Mouse (Mus musculus): ENCODE data around the gene Akap8l. TPM values are rescaled to one million over a fixed set of nuclear protein-coding genes. Genes with fewer than 3 reads are reported as not detected.
A peak's percentile ranks its signal among the peaks of the same experiment; 100 is the strongest.

Gene Akap8l
- polyA plus RNA-seq, 1 experiment = 23.1 TPM

DNA sequence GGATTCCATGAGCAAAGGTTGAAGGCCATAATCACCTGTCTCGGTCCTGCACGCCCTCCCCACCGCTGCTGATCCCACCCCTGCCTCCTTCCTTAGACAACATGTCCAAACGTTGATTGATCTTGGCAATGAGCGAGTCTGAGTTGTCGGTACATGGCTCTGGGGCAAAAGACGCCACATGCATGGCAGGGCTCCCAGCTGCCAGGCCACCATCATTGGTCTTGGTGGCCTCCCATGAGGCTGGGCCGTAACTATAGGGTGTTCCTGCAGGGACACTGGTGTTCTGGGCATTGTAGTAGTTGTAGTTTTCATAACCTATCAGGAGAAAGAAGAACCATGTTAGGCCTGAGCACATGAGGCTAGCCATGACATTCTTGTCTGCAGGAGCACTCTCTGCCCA lies 33.4 kb downstream of the Akap8l start:
- TF ChIP-seq GATA1 (IDR thresholded peaks at IDR 0.05; ENCODE audit: low read length) = no peak
- no peak for TF ChIP-seq TAL1 (IDR thresholded peaks at IDR 0.05; ENCODE audit: low read length)
- no peaks in the 10 kb centered on the region for H3K9me3 ChIP-seq (ENCODE audit: control insufficient read depth, low read length)
- H3K4me3 ChIP-seq (replicated peaks) = no peak overlapping the region
- peaks cover 75% of the 10 kb centered on the region for H3K36me3 ChIP-seq (ENCODE audit: control insufficient read depth)
- H3K4me1 ChIP-seq (ENCODE audit: control insufficient read depth) = peaks cover 53% of the 10 kb centered on the region
- no peaks in the 10 kb centered on the region for H3K27me3 ChIP-seq (ENCODE audit: control insufficient read depth)

DNA sequence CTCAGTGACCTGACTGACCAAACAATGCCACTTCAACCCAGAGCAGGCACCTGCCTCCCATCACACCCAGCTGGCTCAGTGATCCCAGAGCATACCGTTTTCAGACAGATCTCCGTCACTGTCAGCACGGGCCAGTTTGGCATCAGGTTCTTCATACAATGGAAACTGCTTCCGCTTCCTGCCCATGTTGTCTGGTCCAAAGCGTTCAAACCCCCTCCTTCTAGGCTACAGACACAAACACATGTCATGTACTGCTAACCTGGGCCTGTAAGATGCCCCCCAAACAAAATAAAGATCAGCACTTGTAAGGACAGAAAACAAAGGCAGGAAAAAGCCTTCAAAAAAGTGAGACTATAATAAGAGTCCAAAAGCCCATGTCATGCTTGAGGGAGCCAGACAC lies 34.8 kb downstream of the Akap8l start:
- H3K4me1 ChIP-seq (ENCODE audit: control insufficient read depth) = peaks cover 45% of the 10 kb centered on the region
- H3K27me3 ChIP-seq (ENCODE audit: control insufficient read depth) = no peaks in the 10 kb centered on the region
- peaks cover 87% of the 10 kb centered on the region for H3K36me3 ChIP-seq (ENCODE audit: control insufficient read depth)
- no peak overlapping the region for H3K4me3 ChIP-seq (replicated peaks)
- H3K9me3 ChIP-seq (ENCODE audit: control insufficient read depth, low read length) = no peaks in the 10 kb centered on the region
- TF ChIP-seq TAL1 (IDR thresholded peaks at IDR 0.05; ENCODE audit: low read length) (no peak), GATA1 (IDR thresholded peaks at IDR 0.05; ENCODE audit: low read length) (no peak)

DNA sequence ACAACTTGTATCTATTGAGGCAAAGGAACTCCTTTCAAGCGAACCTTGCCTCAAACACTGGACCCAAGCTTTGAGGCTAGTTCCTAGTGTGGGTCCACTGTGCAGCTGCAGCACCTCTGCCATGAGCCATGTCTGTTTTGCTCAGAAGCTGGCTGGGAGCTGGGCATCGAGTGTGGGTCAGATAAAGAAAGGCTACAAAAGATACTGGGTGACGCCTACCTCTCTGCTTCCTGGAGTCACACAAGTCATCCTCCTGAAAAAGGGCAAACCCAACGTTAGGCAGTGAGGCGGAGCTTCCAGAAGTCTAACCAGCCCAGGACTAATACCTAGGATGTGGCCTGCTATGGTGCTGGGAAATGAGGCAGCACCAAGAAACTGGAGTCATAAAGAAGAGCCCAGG lies 36.5 kb downstream of the Akap8l start:
- Histone ChIP-seq H3K36me3 (ENCODE audit: control insufficient read depth) (peaks cover 99% of the 10 kb centered on the region), H3K4me3 (replicated peaks) (no peak overlapping the region)

DNA sequence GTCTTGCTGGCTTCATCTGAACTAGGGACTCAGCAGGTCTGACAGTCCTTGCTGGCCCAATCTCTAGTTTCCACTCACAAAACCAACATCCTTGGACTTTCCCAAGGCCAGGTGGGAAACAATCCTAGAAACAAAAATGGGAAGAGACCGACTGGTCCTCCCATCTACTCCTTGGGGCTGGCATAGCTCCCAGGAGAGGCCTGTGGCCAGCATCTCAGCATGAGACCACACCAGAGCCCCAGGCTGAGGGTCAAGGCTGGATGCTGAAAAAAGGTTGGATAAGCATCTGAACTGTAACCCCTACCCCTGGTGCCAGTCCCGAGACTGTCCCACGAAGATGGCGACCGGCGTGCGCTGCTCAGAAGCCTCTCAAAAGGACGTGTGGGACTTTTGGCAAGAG lies 37.6 kb downstream of the Akap8l start:
- Histone ChIP-seq H3K36me3 (ENCODE audit: control insufficient read depth) (peaks cover 100% of the 10 kb centered on the region), H3K27me3 (ENCODE audit: control insufficient read depth) (no peaks in the 10 kb centered on the region), H3K4me3 (replicated peaks) (no peak overlapping the region), H3K4me1 (ENCODE audit: control insufficient read depth) (peaks cover 43% of the 10 kb centered on the region), H3K9me3 (ENCODE audit: control insufficient read depth, low read length) (no peaks in the 10 kb centered on the region)
- no peak for TF ChIP-seq GATA1 (IDR thresholded peaks at IDR 0.05; ENCODE audit: low read length)
- no peak for TF ChIP-seq TAL1 (IDR thresholded peaks at IDR 0.05; ENCODE audit: low read length)

More for the DNA sequence above, 36.5 kb downstream of the Akap8l start:
- TF ChIP-seq TAL1 (IDR thresholded peaks at IDR 0.05; ENCODE audit: low read length) = no peak
- TF ChIP-seq GATA1 (IDR thresholded peaks at IDR 0.05; ENCODE audit: low read length) = no peak
- no peaks in the 10 kb centered on the region for H3K27me3 ChIP-seq (ENCODE audit: control insufficient read depth)
- no peaks in the 10 kb centered on the region for H3K9me3 ChIP-seq (ENCODE audit: control insufficient read depth, low read length)
- peaks cover 41% of the 10 kb centered on the region for H3K4me1 ChIP-seq (ENCODE audit: control insufficient read depth)

DNA sequence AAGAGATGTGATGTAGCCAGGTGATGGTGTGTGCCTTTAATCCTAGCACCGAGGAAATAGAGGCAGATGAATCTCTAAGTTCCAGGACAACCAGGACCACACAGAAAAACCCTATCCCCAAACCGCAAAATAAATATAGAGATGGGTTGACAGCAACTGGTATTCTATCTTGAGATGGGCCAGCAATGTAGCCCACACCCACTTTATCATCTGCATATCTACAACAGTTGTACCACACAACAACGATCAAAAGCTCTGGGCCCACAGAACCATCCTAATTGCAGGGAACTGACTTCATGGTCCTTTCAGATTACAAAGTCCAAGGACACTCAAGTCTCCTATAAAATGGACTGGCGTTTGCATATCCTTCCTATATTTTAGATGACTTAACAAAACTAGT lies 42.4 kb downstream of the Akap8l start:
- Histone ChIP-seq H3K9me3 (ENCODE audit: control insufficient read depth, low read length) (no peaks in the 10 kb centered on the region), H3K4me3 (replicated peaks) (no peak overlapping the region), H3K36me3 (ENCODE audit: control insufficient read depth) (peaks cover 100% of the 10 kb centered on the region), H3K4me1 (ENCODE audit: control insufficient read depth) (peaks cover 24% of the 10 kb centered on the region), H3K27me3 (ENCODE audit: control insufficient read depth) (no peaks in the 10 kb centered on the region)
- no peak for TF ChIP-seq GATA1 (IDR thresholded peaks at IDR 0.05; ENCODE audit: low read length)
- TF ChIP-seq TAL1 (IDR thresholded peaks at IDR 0.05; ENCODE audit: low read length) = no peak

DNA sequence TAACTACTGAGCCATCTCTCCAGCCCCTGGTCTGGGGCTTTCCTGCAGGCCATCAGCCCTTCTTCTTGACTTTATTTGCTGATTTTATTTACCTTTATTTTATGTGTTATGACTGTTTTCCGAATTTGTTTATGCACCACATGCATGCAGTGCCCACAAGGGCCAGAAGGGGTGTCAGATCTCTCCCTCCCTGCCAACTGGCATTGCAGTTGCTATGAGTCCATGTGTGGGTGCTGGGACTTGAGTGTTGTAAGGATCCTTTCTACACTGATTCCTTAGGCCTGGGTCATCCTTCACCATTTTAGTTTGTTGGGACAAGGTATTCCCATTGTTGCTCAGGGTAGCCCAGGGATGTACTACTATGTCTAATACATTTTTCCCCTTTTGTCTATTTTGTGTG lies 52.3 kb downstream of the Akap8l start:
- TF ChIP-seq TAL1 (IDR thresholded peaks at IDR 0.05; ENCODE audit: low read length) (no peak), GATA1 (IDR thresholded peaks at IDR 0.05; ENCODE audit: low read length) (no peak)
- Histone ChIP-seq H3K36me3 (ENCODE audit: control insufficient read depth) (peaks cover 3% of the 10 kb centered on the region), H3K27me3 (ENCODE audit: control insufficient read depth) (no peaks in the 10 kb centered on the region), H3K9me3 (ENCODE audit: control insufficient read depth, low read length) (no peaks in the 10 kb centered on the region), H3K4me1 (ENCODE audit: control insufficient read depth) (no peaks in the 10 kb centered on the region), H3K4me3 (replicated peaks) (no peak overlapping the region)

DNA sequence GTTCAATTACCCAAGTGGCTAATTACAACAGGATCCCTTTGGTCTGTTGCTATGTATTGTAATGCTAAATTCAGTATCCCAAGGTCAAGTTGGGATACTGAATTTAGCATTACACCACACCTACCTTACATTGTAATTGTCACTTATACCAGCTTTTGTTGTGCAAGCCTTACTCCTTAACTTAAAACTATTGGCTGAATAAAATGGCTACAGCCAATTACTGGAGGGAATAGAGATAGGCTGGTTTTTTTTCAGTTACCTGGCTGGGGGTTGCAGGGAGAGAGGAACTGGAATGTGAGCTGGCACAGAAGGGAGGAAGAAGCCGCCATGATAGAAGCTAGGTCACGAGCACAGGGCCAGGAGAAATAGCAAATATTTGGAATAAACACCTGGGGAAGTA lies 54.5 kb downstream of the Akap8l start:
- Histone ChIP-seq H3K4me1 (ENCODE audit: control insufficient read depth) (no peaks in the 10 kb centered on the region), H3K27me3 (ENCODE audit: control insufficient read depth) (no peaks in the 10 kb centered on the region), H3K4me3 (replicated peaks) (no peak overlapping the region), H3K36me3 (ENCODE audit: control insufficient read depth) (no peaks in the 10 kb centered on the region), H3K9me3 (ENCODE audit: control insufficient read depth, low read length) (no peaks in the 10 kb centered on the region)
- TF ChIP-seq TAL1 (IDR thresholded peaks at IDR 0.05; ENCODE audit: low read length) = no peak
- no peak for TF ChIP-seq GATA1 (IDR thresholded peaks at IDR 0.05; ENCODE audit: low read length)

DNA sequence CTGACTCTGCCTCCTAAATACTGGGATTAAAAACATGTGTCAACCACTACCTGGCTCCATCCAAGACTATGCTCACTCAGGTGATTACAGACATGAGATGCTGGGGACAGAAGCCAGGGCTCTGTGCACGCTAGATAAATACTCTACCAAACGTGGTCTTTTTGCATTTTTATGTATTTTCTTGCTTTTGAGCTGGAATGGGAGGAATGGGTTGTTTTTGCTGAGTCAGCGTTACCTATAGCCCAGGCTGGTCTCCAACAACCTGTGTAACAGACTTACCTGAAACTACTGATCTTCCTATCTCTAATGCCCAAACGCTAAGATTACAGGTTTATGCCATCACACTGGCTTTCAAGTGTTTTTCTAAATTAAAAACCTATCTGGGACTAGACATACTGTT lies 55.2 kb downstream of the Akap8l start:
- no peaks in the 10 kb centered on the region for H3K4me1 ChIP-seq (ENCODE audit: control insufficient read depth)
- TF ChIP-seq TAL1 (IDR thresholded peaks at IDR 0.05; ENCODE audit: low read length) (no peak), GATA1 (IDR thresholded peaks at IDR 0.05; ENCODE audit: low read length) (no peak)
- no peaks in the 10 kb centered on the region for H3K27me3 ChIP-seq (ENCODE audit: control insufficient read depth)
- H3K9me3 ChIP-seq (ENCODE audit: control insufficient read depth, low read length) = no peaks in the 10 kb centered on the region
- H3K4me3 ChIP-seq (replicated peaks) = no peak overlapping the region
- no peaks in the 10 kb centered on the region for H3K36me3 ChIP-seq (ENCODE audit: control insufficient read depth)

DNA sequence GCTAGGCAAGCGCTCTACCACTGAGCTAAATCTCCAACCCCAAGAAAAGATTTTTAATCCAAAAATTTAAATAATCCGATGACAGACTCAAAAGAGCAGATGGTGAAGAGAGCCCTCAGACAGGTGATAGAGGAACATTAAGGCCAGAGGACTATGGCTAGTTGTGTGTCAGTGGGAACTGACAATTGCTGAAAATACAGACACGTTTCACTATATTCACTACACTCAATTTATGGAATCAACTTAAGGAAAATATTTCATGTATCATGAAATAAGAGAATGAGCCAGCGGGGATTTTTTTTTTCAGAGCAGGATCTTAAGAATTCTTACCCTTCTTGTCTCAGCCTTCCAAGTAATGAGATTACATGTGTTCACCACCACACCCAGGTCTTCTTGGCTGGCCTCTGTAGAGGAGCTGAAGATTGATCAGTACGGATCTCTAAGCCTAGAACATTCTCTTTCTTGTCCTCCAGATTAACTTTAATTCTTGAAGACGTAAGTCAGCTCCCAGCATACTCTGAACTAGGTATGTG lies 65.2 kb downstream of the Akap8l start:
- Histone ChIP-seq H3K4me3 (replicated peaks) (peak overlapping the region; percentile 100), H3K27me3 (ENCODE audit: control insufficient read depth) (no peaks in the 10 kb centered on the region), H3K36me3 (ENCODE audit: control insufficient read depth) (peaks cover 9% of the 10 kb centered on the region), H3K9me3 (ENCODE audit: control insufficient read depth, low read length) (no peaks in the 10 kb centered on the region), H3K4me1 (ENCODE audit: control insufficient read depth) (peaks cover 43% of the 10 kb centered on the region)
- no peak for TF ChIP-seq GATA1 (IDR thresholded peaks at IDR 0.05; ENCODE audit: low read length)
- no peak for TF ChIP-seq TAL1 (IDR thresholded peaks at IDR 0.05; ENCODE audit: low read length)

Measured in erythroblast, embryonic 14.5 days (primary cell).